Mouse (Mus musculus) layer of hippocampus, postnatal 36 days (tissue): ENCODE data around the gene Ccer2. TPM values are rescaled to one million over a fixed set of nuclear protein-coding genes. Genes with fewer than 3 reads are reported as not detected.
A peak's percentile ranks its signal among the peaks of the same experiment; 100 is the strongest.

Experiments used
- DNase-seq, 2 experiments: peaks; one replicate each; pipeline ENCODE4 v3.0.0; 2022
- total RNA-seq, 2 experiments: library from RNA; stranded (reverse); gene quantifications; 2 replicates each; pipeline ENCODE4 v1.2.3; 2021

Gene Ccer2
- total RNA-seq, result under 1 TPM; 0.38 to 0.45 TPM

GRCm38 (mm10) chr7:28756079-28756478, at the start of gene Ccer2:
TSS of gene Ccer2 (plus strand) at chr7:28756174.
- DNase-seq, result no peak

DNA sequence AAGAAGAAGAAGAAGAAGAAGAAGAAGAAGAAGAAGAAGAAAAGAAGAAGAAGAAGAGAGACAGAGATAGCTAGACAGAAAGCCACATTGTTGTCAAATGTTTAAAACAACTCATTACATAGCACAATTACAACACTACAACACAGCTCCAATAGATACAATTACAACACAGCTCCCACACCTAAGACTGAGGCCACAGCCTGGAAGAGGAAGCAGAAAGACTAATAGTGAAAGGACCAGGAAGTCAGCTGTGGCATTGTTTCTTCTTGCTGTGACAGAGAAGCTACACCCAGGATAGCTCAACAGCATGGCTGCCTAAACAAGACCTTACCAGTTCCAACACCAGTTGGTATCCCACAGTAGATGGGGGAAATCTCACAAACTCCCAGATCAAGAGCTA, 46.5 kb upstream of the Ccer2 start:
- no peak for DNase-seq

DNA sequence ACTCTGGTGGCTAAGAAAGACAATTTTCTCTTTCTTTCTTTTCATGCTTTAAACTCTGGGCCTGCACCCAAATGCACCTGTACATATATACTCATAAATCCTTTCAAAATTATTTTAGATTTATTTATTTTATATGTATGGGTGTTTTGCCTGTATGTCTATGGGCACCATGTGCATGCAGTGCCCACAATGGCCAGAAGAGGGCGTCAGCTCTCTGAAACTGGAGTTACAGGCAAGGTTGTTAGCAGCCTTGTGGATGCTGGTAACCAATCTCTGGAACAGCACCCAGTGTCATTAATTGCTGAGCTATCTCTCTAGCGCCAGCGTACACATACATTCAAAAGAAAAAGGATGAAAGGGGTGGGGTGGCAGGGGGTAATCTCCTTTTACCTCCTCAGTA, 45.0 kb upstream of the Ccer2 start:
- no peak for DNase-seq

DNA sequence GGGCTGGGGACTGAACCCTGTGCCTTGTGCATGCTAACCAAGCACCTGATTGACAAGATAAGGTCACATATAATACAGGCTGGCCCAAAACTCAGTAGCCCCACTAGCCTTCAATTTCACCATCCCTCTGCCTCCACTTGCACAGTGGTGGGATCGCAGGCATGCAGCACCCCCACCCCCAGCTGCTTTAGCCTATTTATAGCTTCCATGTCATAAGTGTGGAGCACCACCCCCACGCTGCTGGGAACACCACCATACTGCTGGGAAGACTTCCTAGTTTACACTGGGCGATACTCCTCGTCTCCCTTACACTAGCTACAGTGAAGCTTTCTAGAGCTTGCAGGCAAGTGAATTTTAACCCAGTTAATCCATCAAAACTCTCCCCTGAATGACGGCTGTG, 41.3 kb upstream of the Ccer2 start:
- peak in 1 of 2 experiments; percentile 25 for DNase-seq

GRCm38 (mm10) chr7:28715598-28715997, 40.4 kb upstream of the Ccer2 start:
- DNase-seq, result no peak

DNA sequence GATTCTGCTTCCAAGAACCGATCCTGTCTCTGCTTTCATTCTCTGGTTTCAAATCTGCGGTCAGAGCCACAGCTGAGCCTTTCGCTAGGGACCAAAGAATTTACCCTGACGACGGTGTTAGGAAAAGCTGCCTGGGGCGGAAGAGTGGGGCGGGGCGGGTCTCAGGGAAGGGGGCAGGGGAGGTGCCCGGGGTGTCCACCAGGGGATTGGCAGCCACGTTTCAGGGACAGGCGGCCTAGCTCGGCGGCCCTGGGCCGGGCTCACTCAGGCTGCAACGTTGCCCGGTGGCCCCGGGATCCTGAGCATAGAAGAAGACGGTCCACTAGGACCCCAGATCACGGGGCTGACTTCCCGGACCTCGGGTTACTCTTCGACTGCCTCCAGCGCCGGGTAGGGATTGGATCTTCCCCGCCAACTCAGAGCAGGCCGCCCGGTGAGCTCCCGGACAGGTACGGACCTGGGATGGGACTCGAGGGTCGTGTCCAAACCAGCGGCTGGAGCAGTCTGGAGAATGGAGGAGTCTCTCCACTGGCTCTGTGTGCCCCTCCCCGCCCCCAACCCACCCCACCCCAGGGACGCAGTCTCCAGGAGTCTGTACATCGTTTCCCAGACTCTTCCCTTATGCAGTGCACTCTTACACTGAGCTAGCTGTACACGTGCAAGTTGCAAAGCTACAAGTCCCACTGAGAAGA, 39.2 kb upstream of the Ccer2 start, which contains the start of gene Fbxo17:
TSS of gene Fbxo17 (plus strand) at position 215 of the 692 bp plus-strand sequence.
- no peak for DNase-seq

GRCm38 (mm10) chr7:28717726-28718125, 38.2 kb upstream of the Ccer2 start:
- no peak for DNase-seq

- DNase-seq, result no peak
Observed at GRCm38 (mm10) chr7:28719159-28719558, 36.8 kb upstream of the Ccer2 start.

DNA sequence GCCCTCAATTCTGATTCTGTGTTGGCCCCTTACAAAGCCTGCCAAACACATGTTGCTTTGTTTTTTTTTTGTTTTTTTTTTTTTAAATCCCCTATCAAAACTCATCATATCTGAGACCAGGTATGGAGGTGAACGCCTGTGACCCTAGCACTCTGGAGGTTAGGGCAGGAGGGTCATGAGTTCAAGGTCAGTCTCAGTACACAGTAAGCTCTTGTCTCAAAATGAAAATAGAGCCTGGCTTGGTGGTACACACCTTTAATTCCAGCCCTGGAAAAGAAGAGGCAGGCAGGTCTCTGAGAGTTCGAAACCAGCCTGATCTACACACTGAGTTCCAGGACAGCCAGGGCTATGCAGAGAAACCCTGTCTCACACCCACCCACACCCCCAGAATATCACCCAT, 36.3 kb upstream of the Ccer2 start:
- no peak for DNase-seq

DNA sequence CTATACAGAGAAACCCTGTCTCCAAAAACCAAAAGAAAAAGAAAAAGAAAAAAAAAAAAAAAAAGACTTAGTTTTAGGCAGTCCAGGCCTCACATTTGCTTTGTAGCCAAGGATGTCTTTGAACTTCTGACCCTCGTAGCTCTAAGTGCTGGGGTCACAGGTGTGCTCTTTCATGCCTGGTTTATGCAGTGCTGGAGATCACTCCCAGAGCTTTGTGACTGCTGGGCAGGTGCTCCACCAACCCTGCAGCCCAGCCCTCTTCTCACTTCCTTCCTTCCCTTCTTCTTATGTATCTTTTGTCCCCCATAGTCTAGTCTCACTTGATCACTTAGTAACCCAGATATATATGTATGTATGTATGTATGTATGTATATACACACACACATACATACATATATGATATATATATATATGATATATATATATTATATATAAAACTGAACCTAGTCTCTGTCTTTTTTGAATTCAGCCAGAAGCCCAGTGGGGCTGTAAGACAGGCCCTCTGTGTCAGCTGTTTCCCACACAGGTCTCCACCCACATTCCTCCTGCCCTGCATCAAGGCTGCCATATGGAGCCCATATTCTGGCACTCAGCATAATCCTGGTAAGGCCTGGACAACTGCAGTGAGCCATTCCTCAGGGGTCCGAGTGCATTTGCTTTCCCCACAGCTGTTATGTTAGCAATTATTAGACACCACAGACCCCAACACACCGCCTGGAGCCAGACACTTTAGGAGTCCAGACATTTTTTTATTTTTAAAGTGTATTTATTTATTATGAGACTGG, 35.0 kb upstream of the Ccer2 start:
- no peak for DNase-seq

DNA sequence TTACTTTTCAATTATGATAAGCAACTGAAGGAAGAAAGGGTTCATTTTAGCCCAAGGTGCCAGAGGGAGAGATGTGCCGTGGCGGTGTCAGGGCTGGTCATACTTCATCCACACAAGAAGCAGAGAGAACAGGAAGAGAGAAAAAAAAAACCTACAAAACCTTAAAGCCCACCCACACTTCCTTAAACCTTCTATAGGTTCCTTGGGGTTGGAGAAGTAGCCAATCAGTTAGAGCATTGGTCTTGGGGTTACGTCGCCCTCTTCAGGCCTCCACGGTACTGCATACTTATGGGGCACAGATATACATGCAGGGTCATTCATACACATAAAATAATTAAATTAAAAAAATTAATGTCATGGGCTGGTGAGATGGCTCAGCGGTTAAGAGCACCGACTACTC, 33.9 kb upstream of the Ccer2 start:
- DNase-seq, result no peak

GRCm38 (mm10) chr7:28724613-28725012, 31.4 kb upstream of the Ccer2 start:
- DNase-seq, result no peak

DNA sequence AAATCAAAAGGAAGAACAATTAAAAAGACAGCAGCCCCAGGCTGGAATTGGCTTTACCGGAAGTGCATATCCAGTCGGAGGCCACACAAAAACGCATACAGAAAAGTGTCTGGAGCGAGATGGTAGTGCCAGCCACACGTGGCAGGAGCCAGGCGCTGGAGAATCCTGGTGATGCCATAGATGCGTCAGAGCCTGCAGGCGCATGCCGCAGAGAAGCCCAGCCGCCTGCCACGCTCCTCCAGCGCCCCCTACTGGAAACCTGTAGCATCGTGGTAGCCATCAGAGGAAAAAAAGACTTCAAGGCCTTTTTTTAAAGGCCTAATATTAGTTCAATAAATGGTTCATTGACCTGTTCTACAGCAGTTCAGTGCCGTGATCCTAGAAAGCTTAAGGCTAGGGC, 29.4 kb upstream of the Ccer2 start:
- DNase-seq, result peak; percentile 82

DNA sequence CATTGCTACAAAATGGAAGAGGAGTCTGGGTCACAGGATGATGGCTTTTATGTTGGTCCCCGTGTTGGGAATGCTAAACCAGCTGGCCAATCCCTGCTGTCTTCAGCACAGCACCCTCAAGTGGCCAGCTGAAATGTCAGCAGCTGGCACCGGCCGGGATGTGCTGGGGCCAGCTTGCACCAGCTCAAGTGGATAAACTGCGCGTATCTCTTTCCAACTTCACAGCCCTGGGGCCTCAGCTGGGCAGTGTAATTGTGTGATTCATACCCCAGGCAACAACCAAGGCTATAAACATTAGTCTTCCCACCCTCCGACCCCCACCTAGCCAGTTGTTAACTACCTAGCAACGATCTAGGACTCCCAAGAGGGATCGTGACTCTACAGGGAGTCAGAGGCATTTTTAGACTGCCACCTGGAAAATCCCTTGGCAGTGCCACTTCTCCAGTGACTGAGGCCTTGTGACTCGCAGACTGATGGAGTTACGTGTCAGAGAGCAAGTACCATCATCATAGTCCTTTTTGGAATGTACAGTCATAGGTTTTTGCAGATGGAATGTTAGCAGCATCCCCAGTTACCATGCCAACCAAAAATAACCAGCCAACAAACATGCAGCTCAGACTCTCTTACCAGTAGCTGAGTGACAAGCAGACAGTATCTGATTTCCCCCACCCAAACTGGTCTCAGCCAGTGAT, 28.2 kb upstream of the Ccer2 start:
- peak; percentile 54 to 55 for DNase-seq

- DNase-seq, result peak; percentile 50 to 59
Observed at GRCm38 (mm10) chr7:28732341-28733142, 23.4 kb upstream of the Ccer2 start.

- DNase-seq, result no peak
Observed at GRCm38 (mm10) chr7:28733211-28733610, 22.8 kb upstream of the Ccer2 start.

GRCm38 (mm10) chr7:28735701-28736100, 20.3 kb upstream of the Ccer2 start:
- no peak for DNase-seq

GRCm38 (mm10) chr7:28739829-28740228, 16.1 kb upstream of the Ccer2 start:
- no peak for DNase-seq

DNA sequence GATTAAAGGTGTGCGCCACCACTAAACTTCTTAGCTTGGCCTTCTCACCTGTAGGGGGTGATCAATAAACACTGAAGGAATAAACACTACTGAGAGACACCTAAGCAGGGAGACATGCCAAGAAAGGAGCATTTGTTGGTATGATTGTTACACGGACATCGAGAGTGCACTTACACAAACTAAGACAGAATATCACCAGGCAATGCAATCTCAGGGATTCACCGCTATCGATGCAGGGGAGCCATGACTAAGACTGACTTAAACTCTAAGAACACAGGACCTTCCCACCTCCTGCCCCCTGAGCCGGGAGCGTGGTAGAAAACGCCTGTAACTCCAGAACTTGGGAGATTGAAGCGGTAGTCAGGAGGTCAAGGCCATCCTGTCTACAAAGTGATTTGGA, 15.0 kb upstream of the Ccer2 start:
- no peak for DNase-seq

DNA sequence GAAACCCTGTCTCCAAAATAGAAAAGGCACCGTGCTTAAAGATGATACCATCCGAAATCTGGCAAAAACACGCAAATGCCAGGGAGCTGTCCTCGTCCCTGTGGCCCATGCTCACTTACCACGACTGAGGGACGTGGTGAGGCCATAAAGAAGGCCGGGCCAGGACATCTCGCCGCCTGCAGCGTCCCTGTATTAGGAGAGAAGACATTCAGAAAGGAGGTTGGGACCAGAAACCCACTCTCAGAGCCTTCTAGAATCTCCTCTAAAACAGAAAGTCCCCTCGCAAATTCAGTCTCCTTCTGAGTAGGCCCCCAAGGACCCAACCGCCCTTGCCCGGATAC, 14.6 kb upstream of the Ccer2 start:
- no peak for DNase-seq

- peak; percentile 95 to 96 for DNase-seq
Observed at GRCm38 (mm10) chr7:28741709-28742438, 14.1 kb upstream of the Ccer2 start, which contains the start of the genes Mrps12 and Sars2. TSS of gene Mrps12 (minus strand) at chr7:28741820. TSS of gene Sars2 (plus strand) at chr7:28741992.

- DNase-seq, result no peak
Observed at GRCm38 (mm10) chr7:28749935-28750334, 6.0 kb upstream of the Ccer2 start.
